Mouse (Mus musculus) liver, adult (tissue): ENCODE results near the gene Zfp14.

Experiments
- GATA4 ChIP-seq: IDR thresholded peaks from 2 replicates; pipeline ENCODE4 v1.6.1; 2014; ENCODE audit warnings: mild to moderate bottlenecking, low read length; ENCODE audit not compliant: insufficient replicate concordance

Zfp14 gene

GRCm38 (mm10) chr7:30050882-30051548, at the start of gene Zfp14:
TSS of gene Zfp14 (minus strand) at chr7:30051380.
- TF ChIP-seq GATA4, result no peak

- TF ChIP-seq GATA4, result no peak
Observed at GRCm38 (mm10) chr7:30099297-30099696, 48.1 kb upstream of the Zfp14 start.

- no peak for TF ChIP-seq GATA4
Observed at GRCm38 (mm10) chr7:30095551-30096125, 44.5 kb upstream of the Zfp14 start.

GRCm38 (mm10) chr7:30094646-30095429, 43.7 kb upstream of the Zfp14 start, which contains the start of gene Zfp260:
TSS of gene Zfp260 (plus strand) at chr7:30094777.
- TF ChIP-seq GATA4, result peak; percentile 77

- TF ChIP-seq GATA4, result no peak
Observed at GRCm38 (mm10) chr7:30093918-30094415, 42.8 kb upstream of the Zfp14 start.

GRCm38 (mm10) chr7:30092666-30093065, 41.5 kb upstream of the Zfp14 start:
- TF ChIP-seq GATA4, result no peak

- TF ChIP-seq GATA4, result no peak
Observed at GRCm38 (mm10) chr7:30090970-30091585, 39.9 kb upstream of the Zfp14 start.

GRCm38 (mm10) chr7:30090092-30090969, 39.2 kb upstream of the Zfp14 start, which contains the start of the genes Gm26920 and Zfp566:
TSS of gene Gm26920 (minus strand) at chr7:30090410.
TSS of gene Zfp566 (minus strand) at chr7:30090527.
- no peak for TF ChIP-seq GATA4

GRCm38 (mm10) chr7:30089405-30089804, 38.2 kb upstream of the Zfp14 start:
- no peak for TF ChIP-seq GATA4

- no peak for TF ChIP-seq GATA4
Observed at GRCm38 (mm10) chr7:30086524-30086923, 35.3 kb upstream of the Zfp14 start.

- no peak for TF ChIP-seq GATA4
Observed at GRCm38 (mm10) chr7:30072146-30073028, 21.2 kb upstream of the Zfp14 start, which contains the start of gene Zfp82. TSS of gene Zfp82 (minus strand) at chr7:30072900.

GRCm38 (mm10) chr7:30064622-30065021, 13.4 kb upstream of the Zfp14 start:
- no peak for TF ChIP-seq GATA4

- TF ChIP-seq GATA4, result no peak
Observed at GRCm38 (mm10) chr7:30062478-30062877, 11.3 kb upstream of the Zfp14 start.
